Mouse (Mus musculus) A20 (cell line): ENCODE measurements around the gene Sec14l5.

Source experiments
- DNase-seq: peaks from one replicate; pipeline ENCODE4 v3.0.0-alpha.2; 2011; ENCODE audit warnings: low read depth, low spot score

Sec14l5 gene

GRCm38 (mm10) chr16:5147037-5147385 is at the start of gene Sec14l5:
Gene Sec14l5 (plus strand): TSS chr16:5147109.
- no peak for DNase-seq

GRCm38 (mm10) chr16:5101000-5101399 is 45.9 kb upstream of the Sec14l5 start:
- no peak for DNase-seq

GRCm38 (mm10) chr16:5109877-5110276 is 37.0 kb upstream of the Sec14l5 start:
- DNase-seq, result no peak

- no peak for DNase-seq
Measured at GRCm38 (mm10) chr16:5111021-5111420, 35.9 kb upstream of the Sec14l5 start.

- DNase-seq, result no peak
Measured at GRCm38 (mm10) chr16:5113002-5113550, 33.8 kb upstream of the Sec14l5 start.

- peak; percentile 53 for DNase-seq
Measured at GRCm38 (mm10) chr16:5113582-5113981, 33.3 kb upstream of the Sec14l5 start.

DNA sequence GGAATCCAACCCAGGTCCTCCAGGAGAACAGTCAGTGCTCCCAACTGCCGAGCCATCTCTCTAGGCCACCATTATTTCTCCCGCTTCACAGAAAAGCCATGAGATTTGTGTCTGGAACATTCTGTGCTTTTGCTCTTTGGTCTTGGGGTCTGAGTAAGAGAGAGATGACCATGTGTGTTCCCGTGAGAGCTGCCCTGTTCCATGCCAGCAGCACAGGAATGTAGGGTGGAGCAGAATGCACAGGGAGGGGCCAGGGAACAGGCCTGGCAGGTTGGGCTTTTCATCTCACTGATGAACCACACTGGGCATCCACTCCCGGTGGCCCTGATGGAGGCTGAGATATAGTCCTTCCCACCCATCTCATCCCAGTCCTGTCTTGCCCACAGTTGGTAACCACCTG is 27.5 kb upstream of the Sec14l5 start:
- no peak for DNase-seq

- DNase-seq, result no peak
Measured at GRCm38 (mm10) chr16:5119845-5120244, 27.1 kb upstream of the Sec14l5 start.

DNA sequence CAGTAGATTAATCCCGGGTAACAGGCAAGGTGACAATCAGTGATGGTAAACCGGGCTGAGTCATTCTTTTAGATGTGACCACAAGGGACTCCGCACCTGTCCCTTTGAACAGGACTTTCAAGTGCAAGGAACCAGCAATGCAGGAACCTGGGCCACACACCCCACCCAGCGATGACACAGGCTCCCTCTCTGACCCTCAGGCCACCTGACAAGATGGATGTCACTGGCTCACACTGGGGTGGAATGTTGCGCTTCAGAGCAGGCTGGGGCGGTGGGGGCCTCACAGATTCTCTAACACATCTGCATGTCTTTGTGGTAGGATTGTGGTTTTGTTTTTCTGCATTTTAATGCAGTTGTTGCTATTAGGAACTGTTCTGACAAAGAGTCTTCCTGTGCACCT is 23.4 kb upstream of the Sec14l5 start:
- DNase-seq, result peak; percentile 54

GRCm38 (mm10) chr16:5130196-5130595 is 16.7 kb upstream of the Sec14l5 start:
- no peak for DNase-seq

GRCm38 (mm10) chr16:5130766-5131165 is 16.1 kb upstream of the Sec14l5 start:
- no peak for DNase-seq

- peak; percentile 26 for DNase-seq
Measured at GRCm38 (mm10) chr16:5131251-5131922, 15.5 kb upstream of the Sec14l5 start.

DNA sequence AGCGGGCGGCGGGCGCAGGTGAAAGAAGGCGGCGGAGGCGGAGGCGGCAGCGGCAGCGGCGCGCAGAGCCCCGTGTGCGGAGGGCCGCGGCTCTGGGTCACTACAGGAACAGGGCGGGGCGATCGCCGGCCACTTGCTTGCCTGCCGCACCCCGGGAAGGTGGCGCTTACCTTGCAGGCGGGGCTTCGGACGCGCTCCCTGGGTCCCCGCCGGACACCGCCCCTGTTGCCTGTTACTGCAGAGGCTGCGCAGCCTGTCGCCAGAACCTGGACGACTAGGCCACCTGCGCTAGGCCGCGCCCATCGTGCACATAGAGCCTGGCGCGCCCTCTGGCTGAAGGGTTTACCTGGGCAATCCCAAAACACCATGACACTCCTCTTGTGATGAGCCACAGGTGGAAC is 14.5 kb upstream of the Sec14l5 start, which contains the start of gene Ppl:
Gene Ppl (minus strand): TSS at position 21 of the 401 bp plus-strand sequence.
- DNase-seq, result no peak

DNA sequence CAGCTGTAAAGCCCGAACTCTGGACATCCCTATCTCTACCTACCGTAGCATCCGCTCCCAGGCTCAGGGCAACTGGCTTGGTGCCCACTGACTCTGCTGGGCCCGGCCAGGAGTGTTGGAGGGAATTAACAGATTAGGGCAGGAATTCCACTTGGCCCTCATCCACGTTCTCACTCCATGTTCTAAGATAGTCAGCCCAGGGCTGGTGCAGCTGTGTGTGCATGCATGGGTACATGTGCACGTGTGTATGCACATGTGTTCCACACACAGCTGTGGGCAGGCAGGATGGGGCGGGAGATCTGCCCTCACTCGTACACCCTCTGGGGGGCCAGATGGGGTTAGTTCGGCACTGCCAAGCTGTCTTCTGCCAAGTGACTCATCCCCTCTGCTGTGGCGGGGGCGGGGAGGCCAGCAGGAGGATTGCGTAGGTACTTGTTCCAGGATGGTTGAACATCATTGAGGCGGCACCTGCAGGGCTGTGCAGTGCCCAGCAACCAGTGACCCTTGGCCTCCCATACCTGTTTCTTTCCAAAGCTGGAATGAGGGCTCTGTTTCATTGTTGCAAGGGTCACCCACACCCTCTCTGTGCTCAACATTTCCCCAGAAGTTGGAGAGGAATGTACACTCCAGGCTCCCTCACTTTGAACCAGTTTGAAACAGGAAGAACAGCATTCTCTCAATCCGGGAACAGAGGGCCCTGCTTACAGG is 12.1 kb upstream of the Sec14l5 start:
- no peak for DNase-seq

DNA sequence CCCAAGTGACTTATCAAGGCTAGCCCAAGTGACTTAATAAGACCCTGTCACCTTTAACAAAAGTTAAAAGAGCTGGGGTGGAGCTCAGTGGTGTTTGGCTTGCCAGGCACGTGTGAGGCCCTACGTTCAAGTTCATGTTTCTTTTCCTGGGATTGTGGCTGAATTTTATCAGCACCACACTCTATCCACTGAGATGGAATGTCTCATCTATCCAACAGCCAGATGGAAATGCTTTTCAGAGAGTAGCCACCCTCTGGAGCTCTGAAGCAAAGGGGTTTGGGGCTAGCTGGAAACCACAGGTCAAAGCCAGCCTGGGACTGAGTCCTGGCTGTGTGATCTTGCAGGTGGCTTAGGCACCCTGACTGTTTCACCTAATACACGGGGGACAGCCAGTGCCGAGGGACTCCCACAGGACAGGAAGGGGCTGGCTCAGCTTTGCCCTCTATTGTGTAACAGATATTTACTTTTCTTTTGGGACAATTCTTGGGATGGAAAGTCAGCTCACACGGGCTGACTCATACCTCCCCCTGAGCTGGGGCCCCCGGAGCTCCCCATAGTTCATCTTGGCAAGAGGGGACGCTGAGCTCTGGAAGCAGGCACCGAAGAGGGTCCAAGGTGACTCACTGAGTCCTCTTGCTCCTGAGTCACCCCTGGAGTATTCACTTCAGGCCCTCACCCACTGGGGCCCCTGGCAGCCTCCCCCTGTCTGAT is 11.2 kb upstream of the Sec14l5 start:
- no peak for DNase-seq

DNA sequence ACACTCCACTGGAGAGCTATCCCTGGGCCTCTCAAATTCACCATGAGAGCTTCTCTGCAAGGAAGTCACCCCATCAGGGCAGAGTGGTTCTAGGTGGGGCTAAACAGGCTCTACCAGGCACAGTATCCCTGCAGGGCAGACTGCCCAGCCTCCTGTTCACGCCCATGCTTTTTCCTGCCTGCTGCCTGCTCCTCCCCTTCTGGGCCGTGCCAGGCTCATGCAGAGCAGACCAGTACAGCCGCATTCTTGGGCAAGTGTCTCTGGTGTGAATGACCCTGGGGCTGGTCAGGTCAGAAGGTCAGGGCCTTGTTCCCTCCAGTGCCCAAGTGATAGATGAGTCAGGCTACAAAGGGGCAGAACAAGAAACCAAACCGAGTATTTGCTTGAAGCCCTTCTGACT is 10.4 kb upstream of the Sec14l5 start:
- no peak for DNase-seq

DNA sequence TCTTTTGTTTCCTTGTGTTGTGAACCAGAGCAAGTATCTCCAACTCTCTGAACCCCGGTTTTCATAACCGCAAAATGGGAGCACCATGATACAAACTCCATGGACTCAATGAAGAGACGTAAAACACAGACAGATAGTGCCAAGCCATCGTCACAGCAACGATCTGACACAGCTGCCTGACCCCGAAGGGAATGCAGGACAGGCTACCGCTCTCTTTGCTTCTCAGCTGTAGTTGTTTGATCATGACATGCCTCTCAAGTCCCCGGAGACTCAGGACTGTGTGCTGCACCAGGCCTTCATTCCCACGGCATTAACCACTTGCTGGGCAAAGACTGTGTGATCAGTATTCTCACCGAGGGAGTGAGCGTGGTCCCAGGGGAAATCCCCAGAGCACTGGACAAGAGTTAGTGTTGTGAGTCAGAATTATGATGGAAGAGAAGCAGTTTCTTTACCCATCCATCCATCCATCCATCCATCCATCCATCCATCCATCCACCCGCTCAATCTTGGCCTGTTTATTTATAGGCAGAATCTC is 9.8 kb upstream of the Sec14l5 start:
- no peak for DNase-seq

- no peak for DNase-seq
Measured at GRCm38 (mm10) chr16:5139741-5140140, 7.2 kb upstream of the Sec14l5 start.

GRCm38 (mm10) chr16:5145570-5145969 is 1.3 kb upstream of the Sec14l5 start:
- DNase-seq, result peak; percentile 87

- peak; percentile 88 for DNase-seq
Measured at GRCm38 (mm10) chr16:5146367-5147036, 407 bp upstream of the Sec14l5 start.

DNA sequence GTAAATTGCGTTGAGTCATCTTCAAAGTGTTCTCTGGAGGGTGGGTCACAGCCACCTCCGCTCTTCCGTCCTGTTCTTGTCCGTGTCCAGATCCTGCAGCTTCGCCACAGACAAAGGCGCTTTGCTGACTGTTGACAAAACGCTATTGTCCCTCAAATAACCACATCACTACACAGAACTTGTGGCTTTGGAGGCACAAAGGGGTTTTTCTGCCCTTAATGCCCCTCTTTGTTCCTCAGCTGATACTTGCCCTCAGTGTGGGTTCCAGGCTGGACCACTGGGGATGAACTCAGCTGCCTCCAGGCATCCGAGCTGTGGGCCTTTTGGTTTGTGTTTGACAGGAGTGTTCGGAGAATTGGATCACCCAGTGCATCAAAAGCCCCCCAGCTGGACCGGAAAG is 3.6 kb downstream of the Sec14l5 start:
- no peak for DNase-seq
